Mouse (Mus musculus): Measurements from ENCODE around the gene Slc26a11. TPM values are rescaled to one million over a fixed set of nuclear protein-coding genes. Genes with fewer than 3 reads are reported as not detected.
"Not testable (repeated sequence)": the region's sequence is repeated elsewhere in the genome, so short reads cannot be mapped to it uniquely, and the experiment has no call there.

The Slc26a11 gene
- total RNA-seq, 2 experiments from 2014 or later, result 6.3 to 6.6 TPM

DNA sequence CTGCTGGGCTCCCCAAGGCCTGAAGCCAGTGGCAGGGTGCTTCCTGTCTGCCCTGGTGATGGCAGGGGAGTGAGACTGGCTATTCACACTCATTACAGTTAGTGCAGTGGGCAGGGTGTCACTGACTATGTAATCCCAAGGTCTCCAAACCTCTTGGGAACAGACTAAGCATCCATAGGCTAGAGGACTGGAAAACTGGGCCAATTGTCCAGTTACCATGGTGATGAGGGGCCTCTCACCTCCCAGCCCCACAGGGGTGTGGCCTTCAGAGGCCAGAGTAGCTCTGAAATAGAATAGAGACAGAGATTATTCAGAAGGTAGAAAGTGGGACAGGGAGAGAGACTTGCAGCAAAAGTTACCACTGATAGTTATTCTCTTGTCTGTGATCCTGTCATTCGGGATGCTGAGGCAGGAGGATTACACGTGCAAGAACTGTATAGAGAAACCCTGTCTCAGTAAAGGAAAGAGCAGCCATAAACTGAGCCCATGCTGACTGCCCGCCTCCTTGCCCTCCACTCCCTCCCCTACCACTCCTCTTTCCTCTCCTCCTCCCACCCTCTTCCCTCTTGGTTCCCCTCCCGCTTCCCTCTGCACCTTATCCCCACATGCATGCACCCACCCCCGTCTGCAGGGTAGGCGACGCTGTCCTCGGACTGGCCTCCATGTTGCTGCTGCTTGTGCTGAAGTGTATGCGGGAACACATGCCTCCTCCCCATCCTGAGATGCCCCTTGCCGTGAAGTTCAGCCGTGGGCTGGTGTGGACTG lies 7.6 kb downstream of the Slc26a11 start:
- DNase-seq, result no peak

DNA sequence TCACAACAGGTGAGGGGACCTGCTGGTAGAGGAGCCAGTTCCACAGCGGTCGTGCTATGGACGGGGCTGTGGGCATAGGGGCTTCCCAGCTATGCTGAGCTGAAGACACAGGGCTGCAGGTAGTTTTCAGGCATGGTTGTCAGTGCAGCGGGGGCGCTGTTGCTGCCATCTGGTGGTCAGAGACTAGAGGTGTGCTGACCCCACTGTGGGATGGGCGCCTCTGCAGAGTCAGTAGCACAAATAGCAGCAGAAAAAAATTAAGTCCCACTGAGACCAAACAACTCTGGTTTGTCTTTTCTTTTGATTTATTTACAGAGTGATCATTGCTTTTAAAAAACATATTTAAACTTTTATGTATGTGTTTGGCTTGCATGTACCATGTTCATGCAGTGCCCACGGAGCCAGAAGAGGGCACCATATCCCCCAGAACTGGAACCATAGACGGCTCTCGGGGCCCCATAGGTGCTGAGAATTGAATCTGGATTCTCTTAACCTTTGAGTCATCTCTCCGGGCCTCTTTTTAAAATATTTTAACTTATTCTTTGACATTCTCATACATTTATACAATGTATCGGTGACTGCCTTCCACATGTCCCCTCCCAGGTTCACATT lies 8.3 kb downstream of the Slc26a11 start:
- peak; percentile 78 for DNase-seq

DNA sequence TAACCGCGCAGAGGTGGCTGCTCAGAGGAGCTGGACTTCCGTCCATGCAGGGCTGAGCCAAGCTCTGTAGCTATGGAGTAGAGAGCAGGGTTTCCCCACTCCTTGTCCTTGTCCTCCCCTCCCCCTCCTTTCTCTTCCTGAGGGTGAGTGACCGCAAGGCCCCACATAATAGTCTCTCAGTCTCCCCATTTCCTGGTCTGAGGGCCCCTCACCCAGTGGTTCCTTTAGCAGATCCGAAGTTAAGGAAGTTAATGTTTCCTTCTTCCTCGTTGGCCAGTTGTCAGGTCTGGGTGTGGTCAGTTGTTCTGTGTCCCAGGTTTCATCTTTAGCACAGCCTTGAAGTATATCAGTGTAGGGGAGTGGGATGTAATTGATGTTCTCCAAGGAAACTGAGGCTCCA lies 20.1 kb downstream of the Slc26a11 start:
- no peak for DNase-seq

DNA sequence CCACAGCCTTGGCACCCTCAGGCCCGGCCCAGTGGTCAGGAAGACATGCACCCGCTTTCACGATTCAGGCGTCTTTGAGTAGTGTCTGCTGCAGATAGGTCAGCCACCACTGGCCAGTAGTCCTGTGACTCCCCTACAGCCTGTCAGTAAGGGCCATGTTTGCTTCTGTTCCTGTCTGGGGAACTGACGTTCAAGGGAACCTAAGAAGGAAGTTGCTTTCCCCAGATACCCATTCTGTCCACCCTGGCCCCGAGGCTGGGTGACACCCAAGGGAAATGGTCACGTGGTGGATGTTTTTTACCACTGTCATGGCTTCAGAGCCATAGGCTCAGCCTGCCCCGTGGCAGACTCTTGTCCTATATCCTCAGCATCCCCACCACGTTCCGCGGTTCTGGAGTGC lies 22.0 kb downstream of the Slc26a11 start:
- no peak for DNase-seq

- no peak for DNase-seq
Observed at GRCm38 (mm10) chr11:119378551-119378950, 23.2 kb downstream of the Slc26a11 start.

DNA sequence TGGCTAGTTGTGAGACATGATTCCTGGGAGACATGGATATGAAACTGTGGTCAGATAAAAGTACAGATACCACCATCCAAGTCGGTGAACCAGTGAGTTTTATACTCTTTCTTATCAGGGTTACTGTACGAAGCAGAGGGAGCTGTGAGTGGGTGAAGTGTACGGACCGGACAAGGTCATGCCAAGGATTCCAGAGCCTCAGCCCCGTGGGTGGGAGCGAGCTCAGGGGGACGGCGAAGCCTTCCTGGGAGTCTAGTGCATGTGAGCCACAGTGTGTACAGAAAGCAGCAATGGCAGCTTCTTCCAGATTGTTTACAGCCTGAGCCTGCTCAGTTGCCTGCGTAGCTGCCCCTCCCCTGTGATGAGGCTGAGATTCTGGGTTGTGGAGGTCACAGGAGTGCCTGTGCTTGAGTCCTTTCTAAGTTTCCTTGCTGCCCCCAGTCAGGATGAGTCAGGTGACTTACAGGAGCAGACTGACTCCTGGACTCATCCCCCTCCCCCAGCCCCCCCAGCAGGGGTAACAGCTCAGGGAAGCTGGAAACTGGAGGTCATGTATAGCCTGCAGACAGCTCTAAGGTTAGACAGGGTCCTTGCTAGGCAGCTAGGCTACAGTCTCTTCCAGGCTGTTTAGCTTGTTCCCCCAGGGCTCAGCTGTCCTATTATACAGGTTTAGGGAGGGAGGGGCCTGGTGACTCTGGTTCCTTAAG lies 26.4 kb downstream of the Slc26a11 start:
- no peak for DNase-seq

- peak; percentile 22 for DNase-seq
Observed at GRCm38 (mm10) chr11:119382338-119382850, 27.0 kb downstream of the Slc26a11 start.

- no peak for DNase-seq
Observed at GRCm38 (mm10) chr11:119384904-119385303, 29.5 kb downstream of the Slc26a11 start.

- DNase-seq, result no peak
Observed at GRCm38 (mm10) chr11:119386306-119386705, 30.9 kb downstream of the Slc26a11 start.

DNA sequence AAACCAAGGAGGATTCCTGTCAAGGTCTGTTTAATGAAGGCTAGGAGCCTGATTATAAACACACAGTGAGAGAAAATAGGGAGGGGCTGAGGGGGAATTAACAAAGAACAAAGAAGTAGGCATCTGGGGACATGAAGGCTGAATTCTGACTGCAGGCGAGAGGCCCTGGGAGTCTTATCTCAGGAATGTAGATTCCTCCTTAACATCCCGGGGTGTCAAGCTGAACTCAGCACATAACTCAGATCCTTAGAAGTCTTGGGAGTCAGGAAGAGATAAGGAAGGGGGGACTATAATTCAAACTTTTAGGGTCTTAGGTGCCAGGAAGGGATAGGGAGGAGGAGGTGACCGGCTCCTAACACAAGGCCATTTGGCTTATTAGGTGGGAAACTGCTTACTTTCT lies 31.9 kb downstream of the Slc26a11 start:
- DNase-seq, result not testable (repeated sequence)

DNA sequence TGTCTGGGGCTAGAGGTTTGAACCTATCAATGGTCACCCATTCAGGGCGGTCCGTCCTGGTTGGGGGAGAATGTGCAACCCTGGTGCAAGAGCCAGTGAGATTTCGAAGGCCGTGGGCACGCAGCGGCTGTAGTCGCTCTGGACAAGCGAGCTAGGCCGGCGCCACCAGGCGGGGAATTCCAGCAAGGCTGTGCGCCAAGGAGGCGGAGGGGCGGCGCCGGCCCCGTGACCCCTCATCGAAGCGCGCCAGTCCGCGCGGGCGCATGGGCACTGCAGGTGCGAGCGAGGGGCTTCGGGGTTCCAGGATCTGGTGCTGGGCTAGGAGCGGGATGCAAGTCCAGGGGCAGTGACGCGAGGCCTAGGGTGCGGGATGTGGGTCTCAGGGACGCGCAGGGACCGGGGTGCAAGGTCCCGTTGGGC lies 34.5 kb downstream of the Slc26a11 start:
- DNase-seq, result peak; percentile 92

GRCm38 (mm10) chr11:119390271-119391231 lies 35.2 kb downstream of the Slc26a11 start:
- DNase-seq, result peak; percentile 86

DNA sequence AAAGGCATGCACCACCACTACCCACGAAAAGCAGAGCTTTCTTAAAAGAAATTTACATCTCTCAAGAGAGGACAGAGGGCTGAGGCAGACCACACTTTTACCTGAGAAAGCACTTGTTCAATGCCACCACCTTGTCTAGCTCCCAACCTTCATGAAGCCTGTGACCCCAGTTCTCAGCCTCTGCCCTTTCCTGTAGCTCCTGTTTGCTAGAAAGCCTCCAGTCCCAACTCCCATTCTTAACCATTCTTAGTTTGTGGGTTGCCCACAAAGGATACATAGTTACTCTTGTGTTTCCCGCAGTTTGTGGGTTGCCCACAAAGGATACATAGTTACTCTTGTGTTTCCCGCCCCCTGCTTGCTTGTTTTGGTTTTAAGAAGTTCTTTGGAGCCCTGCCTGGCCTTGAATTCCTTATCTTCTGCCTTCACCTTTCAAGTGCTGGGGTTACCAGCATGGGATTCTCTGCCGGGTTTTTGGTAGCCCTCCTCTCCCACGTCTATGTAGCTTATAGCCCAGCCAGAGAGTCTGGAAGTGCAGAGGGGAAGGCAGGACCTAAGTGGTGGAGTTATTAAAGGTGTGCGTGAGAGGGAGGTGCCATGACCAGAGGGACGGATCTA lies 36.1 kb downstream of the Slc26a11 start:
- DNase-seq, result peak; percentile 15

- peak; percentile 83 for DNase-seq
Observed at GRCm38 (mm10) chr11:119392001-119392614, 36.8 kb downstream of the Slc26a11 start.

DNA sequence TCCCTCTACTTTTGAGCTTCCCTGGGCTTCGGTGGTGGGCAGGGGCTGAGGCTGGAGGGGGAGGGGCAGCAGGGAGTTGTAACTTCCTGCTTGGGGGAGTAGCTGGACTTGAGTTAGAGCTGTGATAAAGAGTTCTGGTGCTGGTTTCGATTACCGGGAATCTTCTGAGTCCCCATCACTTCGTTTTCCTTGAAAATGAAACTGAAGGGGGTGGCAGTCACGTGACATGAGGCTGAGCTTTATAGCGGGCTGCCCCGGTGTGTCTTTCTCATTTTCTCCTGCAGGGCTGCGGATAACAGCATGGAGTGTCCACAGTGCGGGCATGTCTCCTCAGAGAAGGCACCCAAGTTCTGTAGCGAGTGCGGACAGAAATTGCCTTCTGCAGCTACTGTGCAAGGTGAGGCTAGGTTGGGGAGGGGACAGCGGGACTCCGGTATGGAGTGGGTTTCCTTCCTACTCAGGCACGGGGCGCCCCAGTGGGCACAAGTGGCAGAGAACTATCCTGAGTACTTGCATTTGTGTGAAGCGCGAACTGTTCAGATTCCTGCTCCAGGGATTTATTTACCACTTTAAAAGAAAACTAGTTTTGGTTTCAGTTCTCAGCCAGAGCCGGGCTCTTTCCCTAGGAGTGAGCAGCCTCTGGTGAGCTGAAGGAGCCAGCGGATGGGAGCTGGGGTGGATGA lies 37.6 kb downstream of the Slc26a11 start, which contains the start of gene Rnf213:
Gene Rnf213 (plus strand): TSS at position 301 of the 683 bp plus-strand sequence.
- DNase-seq, result peak; percentile 79

GRCm38 (mm10) chr11:119393483-119393804 lies 38.1 kb downstream of the Slc26a11 start:
- no peak for DNase-seq

DNA sequence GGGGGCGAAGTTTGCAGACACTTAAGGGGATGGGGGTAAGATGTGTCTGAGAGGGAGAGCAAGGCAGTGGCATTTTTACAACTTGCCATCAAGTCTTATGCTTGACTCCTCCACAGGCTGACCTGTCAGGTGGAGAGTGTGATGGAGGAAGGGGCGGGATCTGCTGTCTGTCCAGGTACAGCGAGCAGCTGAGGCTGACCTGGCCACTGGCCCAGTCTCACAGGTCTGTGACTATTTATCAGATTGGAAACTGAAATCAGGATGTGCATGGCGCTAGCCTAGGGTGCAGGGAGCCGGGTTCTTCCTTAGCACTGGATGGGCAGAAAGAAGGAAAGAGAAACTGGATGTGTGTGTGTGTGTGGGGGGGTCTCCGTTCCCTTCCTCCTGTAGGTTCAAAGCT lies 38.9 kb downstream of the Slc26a11 start:
- DNase-seq, result no peak

- DNase-seq, result no peak
Observed at GRCm38 (mm10) chr11:119395394-119395793, 40.0 kb downstream of the Slc26a11 start.

DNA sequence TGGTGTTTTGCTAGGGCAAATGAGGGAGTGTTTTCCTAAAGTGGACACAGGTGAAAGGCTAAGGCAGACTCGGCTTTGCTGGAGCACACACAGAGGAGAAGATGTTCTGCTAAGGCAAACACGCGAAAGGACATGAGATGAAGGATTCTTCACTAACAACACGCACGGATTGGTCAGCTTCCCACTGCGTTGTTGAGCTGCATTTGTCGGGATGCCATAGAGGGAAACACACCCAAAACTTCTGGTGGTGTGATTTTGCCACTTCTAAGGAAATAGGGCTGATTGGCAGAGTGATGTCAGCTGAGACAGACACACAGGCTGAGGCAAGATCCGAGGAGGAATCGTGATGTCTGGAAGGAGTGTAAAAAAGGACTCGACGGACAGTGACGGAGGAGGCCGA lies 40.6 kb downstream of the Slc26a11 start:
- no peak for DNase-seq

DNA sequence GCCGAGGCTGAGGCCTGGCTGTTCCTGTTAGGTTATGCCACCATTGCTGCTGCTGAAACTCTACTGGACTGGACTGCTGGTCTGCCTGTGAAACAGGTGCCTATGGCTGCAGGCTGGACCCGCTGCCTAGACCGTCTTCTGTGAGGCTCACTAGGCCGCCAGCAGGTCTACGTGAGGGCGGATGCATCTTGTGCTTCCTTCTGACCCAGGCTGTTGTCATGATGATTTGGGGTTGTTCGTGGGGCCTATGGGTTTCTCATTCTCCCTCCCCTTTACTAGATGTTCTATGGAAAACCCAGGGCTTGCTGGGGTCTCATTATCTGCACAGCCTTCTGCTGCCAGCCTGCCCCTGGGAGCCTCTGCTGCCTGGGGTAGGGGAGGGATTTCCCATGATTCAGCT lies 41.1 kb downstream of the Slc26a11 start:
- DNase-seq, result no peak
